Mouse (Mus musculus) c-Kit-positive CD71-negative TER-119-negative erythroid progenitor cells, embryonic 14.5 days (primary cell): Measurements from ENCODE around the gene Adh5.

ENCODE experiments used
- DNase-seq: peaks from one replicate; pipeline ENCODE4 v3.0.0-alpha.2; 2013; ENCODE audit warnings: low read depth

Adh5 gene

DNA sequence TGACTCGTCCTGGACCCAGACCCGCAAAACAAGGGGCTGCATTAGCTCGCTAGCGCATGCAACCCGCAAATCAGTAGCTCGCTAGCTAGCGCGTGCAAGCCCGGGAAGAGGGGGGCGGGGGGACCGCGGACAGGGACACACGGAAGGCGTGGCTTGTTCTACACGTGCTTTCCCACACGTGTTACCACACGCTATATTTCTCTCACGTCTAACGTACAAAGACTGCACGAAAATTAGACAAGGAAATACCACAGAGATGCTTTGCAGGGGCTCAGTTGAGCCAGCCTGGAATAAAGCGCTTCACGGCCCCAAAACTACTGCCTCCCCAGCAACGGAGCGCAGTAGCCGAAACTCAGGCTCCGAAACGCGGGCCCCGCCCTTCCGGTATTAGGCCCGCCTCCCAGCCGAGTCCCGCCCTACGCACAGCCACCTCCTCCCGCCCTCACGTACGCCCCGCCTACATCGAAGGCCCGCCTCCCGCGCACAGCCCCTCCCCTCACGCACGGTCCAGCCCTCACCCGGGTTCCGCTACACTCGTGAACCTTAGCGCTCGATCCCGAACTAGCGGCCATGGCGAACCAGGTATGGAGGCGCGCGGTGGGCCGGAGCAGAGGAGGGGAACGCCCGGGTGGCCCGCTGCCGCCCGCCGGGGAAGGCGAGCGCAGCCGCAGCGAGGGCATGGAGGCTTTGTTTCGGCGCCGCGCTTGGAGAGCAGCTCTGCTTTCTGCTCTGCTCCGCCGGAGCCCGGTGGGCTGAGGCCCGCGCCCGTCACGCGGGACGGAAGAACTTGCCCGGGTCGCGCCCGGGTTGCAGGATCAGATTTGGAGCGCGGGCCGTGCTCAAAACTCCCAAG, at the start of gene Adh5:
Gene Adh5 (plus strand): TSS at position 482 of the 853 bp plus-strand sequence.
- peak; percentile 89 for DNase-seq

- DNase-seq: no peak
These were observed 38.0 kb upstream of the Adh5 start for GRCm38 (mm10) chr3:138404872-138405271.

DNA sequence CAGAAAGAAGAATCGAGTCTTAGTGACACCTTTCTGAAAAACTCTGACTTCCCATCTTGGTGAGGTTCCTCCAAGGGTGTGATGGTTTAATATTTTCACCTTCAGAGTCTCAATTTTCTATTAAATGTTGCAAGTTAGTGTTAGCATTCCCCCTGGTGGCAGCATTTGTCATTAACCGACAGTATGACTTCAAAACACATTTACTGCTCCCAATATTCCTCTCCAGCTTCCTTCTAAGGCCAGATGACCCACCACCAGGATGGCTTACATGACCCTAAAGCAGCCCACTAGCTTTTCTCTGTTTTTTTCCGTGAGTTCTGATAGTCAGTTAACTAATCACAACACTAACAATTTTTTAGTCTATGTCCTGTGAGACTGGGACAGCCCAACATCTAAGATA, 37.6 kb upstream of the Adh5 start:
- no peak for DNase-seq

GRCm38 (mm10) chr3:138405840-138406239, 37.1 kb upstream of the Adh5 start:
- no peak for DNase-seq

GRCm38 (mm10) chr3:138407920-138408319, 35.0 kb upstream of the Adh5 start:
- DNase-seq: no peak

DNA sequence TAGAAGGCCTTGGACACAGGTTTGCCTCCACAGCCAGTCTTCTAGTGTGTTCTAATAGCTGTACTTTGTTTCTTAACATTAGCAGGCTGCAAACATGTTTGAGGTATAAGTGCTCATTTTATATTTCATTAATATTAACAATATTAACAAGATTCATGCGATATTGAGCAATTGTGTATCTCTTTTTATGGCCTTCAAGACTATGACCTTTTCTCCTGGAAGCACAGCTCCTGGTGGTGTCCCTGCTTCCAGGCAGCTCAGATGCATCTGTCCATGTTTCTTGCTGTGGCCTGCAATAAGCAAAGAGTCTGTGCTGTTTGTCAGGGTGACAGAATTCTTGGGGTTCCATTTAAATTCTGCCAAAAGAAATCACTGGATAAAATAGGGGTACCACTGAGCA, 33.3 kb upstream of the Adh5 start:
- no peak for DNase-seq

- no peak for DNase-seq
These were observed 32.7 kb upstream of the Adh5 start for GRCm38 (mm10) chr3:138410211-138410610.

- DNase-seq: no peak
These were observed 27.7 kb upstream of the Adh5 start, which contains the start of gene Adh4 for GRCm38 (mm10) chr3:138415121-138415690. Gene Adh4 (plus strand): TSS chr3:138415466.

DNA sequence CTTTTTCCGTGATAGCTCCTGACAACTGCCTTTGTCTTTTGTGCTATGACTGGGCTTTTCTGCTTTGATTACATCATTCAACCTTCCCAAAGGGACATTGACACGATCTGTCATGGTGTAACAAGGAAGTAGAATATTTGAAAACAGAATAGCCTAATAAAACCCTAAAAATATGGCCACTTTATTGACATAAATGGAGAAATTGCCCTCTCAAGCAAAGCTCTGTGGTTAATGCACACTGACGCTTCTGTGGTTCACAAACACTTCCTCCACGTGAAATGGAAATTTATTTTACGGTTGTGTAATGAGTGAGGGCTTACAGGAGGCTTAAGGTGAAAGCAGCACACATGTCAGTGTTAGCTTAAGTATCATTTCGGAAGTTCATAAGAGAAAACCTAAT, 23.5 kb upstream of the Adh5 start:
- DNase-seq: no peak

GRCm38 (mm10) chr3:138420385-138420784, 22.5 kb upstream of the Adh5 start:
- no peak for DNase-seq

DNA sequence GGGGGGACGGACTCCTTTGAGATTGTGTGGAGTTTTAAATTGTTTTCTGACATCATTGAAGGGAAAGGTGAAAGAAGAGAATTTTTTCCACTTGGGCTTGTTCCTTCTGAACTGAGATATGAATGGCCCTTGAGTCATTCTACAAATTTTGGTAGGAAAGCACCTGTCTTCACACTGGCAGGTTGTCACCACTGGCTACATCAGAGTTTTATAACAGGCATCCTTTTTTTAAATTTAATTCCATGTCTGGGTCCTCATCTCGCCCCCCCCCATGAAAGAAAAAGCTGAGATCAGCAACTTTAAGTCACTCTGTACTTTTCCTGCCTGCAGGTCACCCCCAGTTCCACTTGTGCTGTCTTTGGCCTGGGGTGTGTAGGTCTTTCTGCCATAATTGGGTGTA, 19.2 kb upstream of the Adh5 start:
- no peak for DNase-seq

- DNase-seq: no peak
These were observed 18.6 kb upstream of the Adh5 start for GRCm38 (mm10) chr3:138424247-138424646.

DNA sequence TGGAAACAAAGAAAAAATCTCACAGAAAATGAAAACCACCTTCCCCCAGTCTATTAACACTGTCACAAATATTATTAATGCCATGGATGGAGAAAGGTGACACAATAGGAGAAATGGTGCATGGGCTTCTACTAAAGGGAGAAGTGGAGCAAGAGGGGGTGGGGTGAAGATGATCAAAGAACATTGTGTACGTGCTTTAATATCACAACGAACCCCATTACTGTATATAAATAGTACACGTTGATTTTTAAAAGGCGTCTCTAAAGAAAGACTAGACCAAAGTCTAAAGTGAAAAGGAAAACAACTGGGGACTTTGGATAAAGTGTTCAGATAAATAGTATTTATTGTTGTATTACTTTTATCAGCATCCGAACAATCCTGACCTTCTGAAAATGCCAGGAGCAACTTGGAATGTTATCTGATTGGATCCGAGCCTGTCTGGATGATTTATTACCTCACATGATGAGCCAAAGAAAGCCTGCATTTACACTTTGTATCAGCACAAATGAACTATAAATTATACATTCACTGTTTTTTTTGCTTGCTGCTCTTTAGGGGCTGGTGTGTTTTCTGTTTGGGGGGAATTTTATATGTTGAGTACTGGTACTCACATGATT, 12.4 kb upstream of the Adh5 start:
- DNase-seq: no peak

GRCm38 (mm10) chr3:138431835-138432234, 11.1 kb upstream of the Adh5 start:
- peak; percentile 36 for DNase-seq

- DNase-seq: no peak
These were observed 4.2 kb upstream of the Adh5 start for GRCm38 (mm10) chr3:138438716-138439115.

DNA sequence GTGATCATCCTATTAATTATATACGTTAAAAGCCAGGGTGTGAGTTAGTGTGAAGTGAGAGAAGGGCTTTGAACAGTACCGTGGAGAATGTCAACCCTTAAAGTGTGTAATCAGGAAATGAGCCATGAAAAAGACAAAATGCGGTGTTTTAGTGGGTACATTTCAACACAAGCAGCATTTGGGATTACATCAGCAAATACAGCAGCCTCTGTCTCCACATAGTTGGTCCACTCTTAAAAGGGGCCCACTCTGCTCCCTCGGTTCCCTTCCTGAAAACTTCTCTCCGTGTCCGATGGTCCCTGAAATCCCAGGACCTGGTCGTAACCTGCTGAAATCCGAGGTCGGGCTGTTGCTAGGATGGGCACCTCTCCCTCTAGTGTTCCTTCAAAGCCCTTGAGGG, 690 bp upstream of the Adh5 start:
- DNase-seq: peak; percentile 25

- DNase-seq: no peak
These were observed 525 bp downstream of the Adh5 start for GRCm38 (mm10) chr3:138443465-138443771.

GRCm38 (mm10) chr3:138448077-138448860, 5.4 kb downstream of the Adh5 start:
- DNase-seq: no peak

- no peak for DNase-seq
These were observed 9.3 kb downstream of the Adh5 start for GRCm38 (mm10) chr3:138452169-138452568.

DNA sequence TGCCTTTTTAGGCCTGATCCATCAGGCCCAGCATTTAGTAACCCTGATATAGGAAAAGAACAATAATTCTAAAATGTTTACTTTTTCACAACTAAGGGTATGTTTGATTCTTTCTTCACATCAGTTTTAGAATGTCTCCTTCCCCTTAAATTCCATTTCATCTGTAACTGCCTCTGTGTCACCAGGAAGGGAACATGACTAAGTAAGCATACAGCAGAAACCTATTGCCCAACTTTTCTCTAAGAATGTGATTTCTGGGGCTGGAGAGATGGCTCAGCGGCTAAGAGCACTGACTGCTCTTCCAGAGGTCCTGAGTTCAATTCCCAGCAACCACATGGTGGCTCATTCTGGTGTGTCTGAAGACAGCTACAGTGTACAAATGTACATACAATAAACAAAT, 11.3 kb downstream of the Adh5 start:
- no peak for DNase-seq

DNA sequence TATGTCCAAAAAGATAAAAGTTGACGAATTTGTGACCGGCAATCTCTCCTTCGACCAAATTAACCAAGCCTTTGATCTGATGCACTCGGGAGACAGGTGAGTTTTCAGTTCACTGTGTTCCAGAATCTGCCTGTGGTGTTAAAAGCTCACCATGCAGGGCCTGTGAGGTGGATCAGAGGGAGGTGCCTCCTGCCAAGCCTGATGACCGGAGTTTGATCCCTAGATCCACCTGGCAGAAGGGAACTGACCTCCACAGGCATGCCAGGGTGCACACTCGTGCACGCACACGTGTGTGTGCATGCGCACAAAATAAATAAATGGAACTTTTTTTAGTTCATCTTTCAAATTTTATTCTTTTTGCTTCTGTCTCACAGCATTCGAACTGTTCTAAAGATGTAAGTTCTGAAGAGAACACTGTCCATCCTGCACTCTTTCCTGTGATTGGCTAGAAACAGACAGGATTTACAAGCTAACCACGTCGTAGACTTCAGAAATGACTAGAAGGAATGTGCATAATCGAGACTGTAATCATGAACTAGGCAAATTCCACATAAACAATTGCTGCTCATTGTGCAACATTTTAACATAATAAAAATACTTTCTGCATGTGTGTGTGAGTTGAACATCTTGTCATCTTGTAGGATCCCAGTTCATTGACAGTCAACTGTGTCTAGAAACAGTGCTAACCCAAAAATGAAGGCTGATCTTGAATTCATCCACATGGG, 12.0 kb downstream of the Adh5 start:
- DNase-seq: no peak

GRCm38 (mm10) chr3:138458441-138458840, 15.5 kb downstream of the Adh5 start:
- DNase-seq: no peak
